Mouse (Mus musculus) mouse embryonic stem cell (cell line): ENCODE results near the gene Crocc2.

Source experiments
- in situ Hi-C, 2 experiments: fragments of 300-500 bp; cut with MboI; formaldehyde crosslinking; loops; 1 replicate in 1 of 2; 3 replicates in 1 of 2; pipeline ENCODE4 v1.14.3; 2019 to 2020; ENCODE audit warnings: low sequenced_read_pairs in 2 of 2, low pct_unique_long_range_greater_than_20kb in 1 of 2, mixed read lengths in 1 of 2; ENCODE audit not compliant: unreplicated experiment in 1 of 2

Crocc2 gene

GRCm38 (mm10) chr1:93168295-93168775, at the start of gene Crocc2:
Crocc2 (plus strand) TSS chr1:93168725.
- in situ Hi-C loops, result no loop called here

GRCm38 (mm10) chr1:93118816-93119215, 49.7 kb upstream of the Crocc2 start:
- in situ Hi-C loops, result no loop called here

GRCm38 (mm10) chr1:93123179-93123854, 45.2 kb upstream of the Crocc2 start:
- in situ Hi-C loops, result no loop called here

DNA sequence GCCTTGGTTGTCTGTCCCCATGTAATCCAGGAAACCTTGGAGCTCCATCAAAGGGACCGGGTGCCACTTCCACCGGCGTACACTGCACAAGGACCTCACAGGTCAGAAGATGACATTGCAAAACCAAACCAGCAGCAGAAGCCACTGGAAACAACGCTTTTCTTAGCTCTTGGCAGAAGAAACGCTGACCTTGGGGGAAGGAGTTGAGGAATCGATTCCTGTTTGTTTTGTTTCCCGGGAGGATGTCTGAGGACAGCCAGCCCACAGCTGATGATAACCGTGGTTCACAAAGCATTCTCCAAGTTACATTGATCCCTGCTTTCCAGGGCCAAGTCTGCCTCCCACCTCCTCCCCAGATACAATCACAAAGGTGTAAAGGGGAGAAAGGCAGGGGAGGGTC, 44.5 kb upstream of the Crocc2 start:
- in situ Hi-C loops, result no loop called here

DNA sequence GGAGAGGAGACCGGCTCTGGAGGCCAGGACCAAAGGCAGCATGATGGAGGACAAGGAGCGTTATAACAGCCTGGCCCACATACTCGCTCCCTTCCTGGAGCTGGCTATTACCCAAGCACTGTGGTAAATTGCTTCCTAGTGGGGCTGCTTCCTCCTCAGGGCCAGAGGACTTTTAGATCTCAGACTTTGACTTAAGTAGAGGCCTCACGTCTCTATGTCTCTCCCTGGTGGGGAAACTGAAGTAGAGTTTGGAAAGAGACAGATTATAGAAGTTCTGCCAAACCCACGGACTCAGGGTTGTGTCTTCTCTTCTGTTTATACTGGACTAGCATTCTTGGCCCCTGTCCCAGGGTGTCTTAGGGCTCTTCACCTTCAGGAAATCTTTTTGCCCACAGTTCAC, 43.3 kb upstream of the Crocc2 start:
- in situ Hi-C loops, result no loop called here

- in situ Hi-C loops, result no loop called here
Measured at GRCm38 (mm10) chr1:93128209-93128608, 40.3 kb upstream of the Crocc2 start.

GRCm38 (mm10) chr1:93128710-93129349, 39.7 kb upstream of the Crocc2 start:
- in situ Hi-C loops, result no loop called here

- in situ Hi-C loops, result no loop called here
Measured at GRCm38 (mm10) chr1:93130242-93130983, 38.1 kb upstream of the Crocc2 start.

GRCm38 (mm10) chr1:93132676-93133075, 35.8 kb upstream of the Crocc2 start:
- in situ Hi-C loops, result no loop called here

DNA sequence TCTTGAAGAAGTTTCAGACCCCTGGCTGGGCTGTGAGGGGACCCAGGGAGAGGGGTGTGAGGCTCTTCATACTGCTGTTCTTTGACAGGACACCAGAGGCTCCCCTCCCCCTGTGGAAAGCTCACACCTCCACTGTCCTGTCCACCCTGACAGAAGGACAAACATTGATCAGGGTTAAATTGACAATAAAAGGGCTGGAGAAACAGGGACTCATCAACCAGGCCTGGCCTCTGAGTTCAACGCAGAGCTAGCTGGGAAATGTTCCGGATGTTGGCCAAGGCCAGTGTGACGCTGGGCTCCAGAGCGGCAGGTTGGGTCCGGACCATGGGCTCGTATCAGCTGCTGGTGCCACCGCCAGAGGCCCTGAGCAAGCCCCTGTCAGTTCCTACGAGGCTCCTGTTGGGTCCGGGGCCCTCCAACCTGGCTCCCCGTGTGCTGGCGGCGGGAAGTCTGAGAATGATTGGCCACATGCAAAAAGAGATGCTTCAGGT, 33.4 kb upstream of the Crocc2 start, which contains the start of gene Agxt:
TSS of gene Agxt (plus strand) at position 205 of the 491 bp plus-strand sequence.
- in situ Hi-C loops, result no loop called here

GRCm38 (mm10) chr1:93138534-93138933, 30.0 kb upstream of the Crocc2 start:
- in situ Hi-C loops, result no loop called here

DNA sequence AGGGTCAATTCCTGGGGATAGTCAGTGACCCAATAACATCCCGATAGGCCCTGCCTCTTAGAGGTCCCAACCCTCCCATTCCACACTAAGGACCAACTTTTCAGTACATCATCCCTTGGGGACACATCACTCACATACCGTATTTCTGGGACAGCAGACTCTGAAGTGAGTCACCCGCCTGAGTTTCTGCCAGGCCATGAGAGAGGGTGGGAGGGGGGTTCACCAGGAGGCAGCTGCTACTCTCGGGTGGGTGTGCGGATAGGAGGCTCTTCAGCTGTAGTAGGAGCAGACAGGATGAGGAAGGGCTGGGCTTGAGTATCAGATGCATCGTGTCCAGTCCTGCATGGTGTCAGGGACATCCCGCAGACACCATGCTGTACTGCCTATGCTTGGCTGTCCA, 28.8 kb upstream of the Crocc2 start:
- in situ Hi-C loops, result no loop called here

DNA sequence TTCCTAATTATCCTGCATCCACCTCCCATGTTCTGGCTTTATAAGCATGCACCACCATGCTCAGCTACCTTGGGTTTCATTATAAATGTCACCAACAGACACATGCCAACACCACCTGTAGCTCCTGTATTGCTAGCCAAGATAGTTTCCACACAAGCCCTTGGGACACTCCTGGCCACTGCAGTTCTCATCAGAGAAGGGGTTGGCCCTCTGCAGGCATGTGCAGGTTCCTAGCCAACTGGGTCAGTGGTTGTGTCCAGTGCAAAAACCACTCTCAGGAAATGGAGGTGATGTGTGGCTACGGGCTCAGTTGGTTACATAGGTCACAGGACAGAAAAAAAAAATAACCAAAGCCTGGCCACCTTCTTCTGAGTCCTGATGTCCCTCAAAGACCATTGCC, 25.7 kb upstream of the Crocc2 start:
- in situ Hi-C loops, result no loop called here

GRCm38 (mm10) chr1:93144176-93144575, 24.3 kb upstream of the Crocc2 start:
- in situ Hi-C loops, result no loop called here

DNA sequence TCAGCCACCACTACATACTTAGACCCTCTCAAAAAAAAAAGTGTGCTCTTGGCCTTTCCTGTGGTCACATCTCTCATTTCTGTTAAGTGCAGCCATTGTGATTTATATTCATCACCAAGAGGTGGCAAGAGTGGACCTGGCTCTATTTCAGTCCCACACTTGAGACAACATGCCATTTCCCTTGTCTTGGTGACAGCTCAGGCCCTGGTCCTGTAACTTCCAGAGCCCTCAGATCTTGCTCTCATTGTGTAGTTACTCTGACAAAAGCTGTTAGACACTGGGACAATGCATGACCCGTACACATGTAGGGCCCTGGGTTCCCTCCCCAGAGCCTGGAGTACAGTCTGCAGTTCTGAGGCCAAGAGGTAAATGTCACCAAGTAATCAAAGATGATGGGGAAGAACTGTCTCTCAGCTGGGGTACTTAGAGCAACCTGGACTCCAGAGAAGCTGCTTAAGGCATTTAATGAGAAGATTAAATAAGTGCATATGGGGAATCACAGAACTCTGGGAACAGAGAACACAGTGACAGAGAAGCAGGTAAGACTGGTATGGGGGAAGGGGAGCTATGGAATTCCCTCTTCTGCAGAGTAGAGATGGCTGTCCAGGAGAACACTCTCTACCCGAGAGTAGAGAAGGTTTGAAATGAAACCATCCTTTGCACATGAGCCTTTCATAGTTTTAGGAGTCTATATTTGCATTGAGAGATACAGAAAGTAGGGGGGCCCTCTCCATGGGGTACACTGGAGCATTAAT, 17.4 kb upstream of the Crocc2 start:
- in situ Hi-C loops, result no loop called here

DNA sequence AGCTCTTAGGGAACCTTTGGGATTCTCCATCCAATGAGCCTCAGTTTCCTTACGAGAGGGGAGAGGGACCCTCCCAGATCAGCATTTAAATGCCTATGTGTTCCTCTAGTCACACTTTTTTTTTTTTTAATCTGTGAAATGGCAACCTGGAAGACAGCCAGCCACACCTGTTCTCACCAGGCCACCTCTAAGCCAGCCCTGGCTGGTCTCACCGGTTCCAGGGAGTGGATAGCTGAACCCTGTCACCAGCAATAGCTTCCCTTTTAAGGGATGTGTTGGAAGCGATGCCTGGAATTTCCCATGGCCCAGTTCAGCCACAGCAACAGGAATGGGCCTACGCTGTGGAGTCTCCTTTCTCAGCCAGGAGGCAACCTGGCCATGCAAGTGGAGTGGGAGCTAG, 11.0 kb upstream of the Crocc2 start:
- in situ Hi-C loops, result no loop called here

- in situ Hi-C loops, result no loop called here
Measured at GRCm38 (mm10) chr1:93158916-93159315, 9.6 kb upstream of the Crocc2 start.

DNA sequence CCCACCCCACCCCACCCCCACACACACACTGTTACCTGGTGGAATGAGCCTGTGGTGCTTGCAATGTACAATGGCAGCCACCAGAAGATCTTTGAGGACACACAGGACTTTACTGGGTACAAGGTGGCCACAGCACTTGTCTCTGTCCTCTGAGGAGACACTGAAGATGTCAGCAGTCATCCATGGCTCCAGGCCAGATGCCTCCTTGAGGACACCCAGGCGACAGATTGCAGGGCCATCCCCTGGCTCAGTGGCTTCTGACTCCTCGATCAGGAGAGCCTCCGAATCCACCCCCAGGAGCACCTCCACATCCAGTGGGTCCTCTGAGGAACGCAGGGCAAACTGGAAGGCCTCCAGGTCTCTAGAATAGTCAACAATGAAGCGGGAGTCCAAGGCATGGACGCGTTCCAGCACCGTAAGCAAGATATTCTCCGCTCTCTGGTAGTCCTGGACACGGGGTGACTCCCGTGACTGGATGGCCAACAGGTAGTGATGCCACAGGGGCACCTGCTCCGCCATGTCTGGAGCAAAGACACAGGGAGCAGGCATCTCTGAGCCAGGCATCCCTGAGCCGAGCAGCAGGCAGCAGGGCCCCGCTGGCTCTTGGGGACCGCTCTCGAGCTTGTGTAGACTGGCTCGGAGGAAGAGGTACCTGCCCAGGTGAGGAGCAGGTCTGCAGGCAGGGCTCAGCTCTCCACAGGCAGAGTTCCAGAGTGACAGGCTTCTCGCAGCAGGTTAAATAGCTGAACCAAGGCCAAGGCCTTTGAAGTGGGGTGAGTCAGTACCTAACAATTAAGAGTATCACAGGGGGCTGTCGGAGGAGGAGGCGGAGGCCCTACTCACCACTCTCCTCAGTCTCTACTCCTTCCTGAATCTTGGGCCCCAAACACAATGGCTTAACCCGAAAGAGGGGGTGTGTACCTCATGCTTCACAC, 8.7 kb upstream of the Crocc2 start:
- in situ Hi-C loops, result no loop called here
